Mouse (Mus musculus): ENCODE data around the gene Sectm1a. TPM values are rescaled to one million over a fixed set of nuclear protein-coding genes. Genes with fewer than 3 reads are reported as not detected.
"Not testable (repeated sequence)": the region's sequence is repeated elsewhere in the genome, so short reads cannot be mapped to it uniquely, and the experiment has no call there.

Gene Sectm1a
- total RNA-seq, 1 experiment from 2014 or later: not detected

GRCm38 (mm10) chr11:121058122-121058521 lies 22.9 kb downstream of the Sectm1a start:
- no peak for ATAC-seq (replicated peaks; ENCODE audit: insufficient number of reproducible peaks, low FRiP score, low TSS enrichment, poor library complexity, severe bottlenecking)

GRCm38 (mm10) chr11:121056536-121057236 lies 24.3 kb downstream of the Sectm1a start:
- ATAC-seq (replicated peaks; ENCODE audit: insufficient number of reproducible peaks, low FRiP score, low TSS enrichment, poor library complexity, severe bottlenecking): peak; percentile 85

GRCm38 (mm10) chr11:121053536-121053935 lies 27.5 kb downstream of the Sectm1a start:
- ATAC-seq (replicated peaks; ENCODE audit: insufficient number of reproducible peaks, low FRiP score, low TSS enrichment, poor library complexity, severe bottlenecking): peak; percentile 83

GRCm38 (mm10) chr11:121052387-121052786 lies 28.6 kb downstream of the Sectm1a start:
- ATAC-seq (replicated peaks; ENCODE audit: insufficient number of reproducible peaks, low FRiP score, low TSS enrichment, poor library complexity, severe bottlenecking): no peak

GRCm38 (mm10) chr11:121051793-121052192 lies 29.2 kb downstream of the Sectm1a start:
- ATAC-seq (replicated peaks; ENCODE audit: insufficient number of reproducible peaks, low FRiP score, low TSS enrichment, poor library complexity, severe bottlenecking): no peak

- no peak for ATAC-seq (replicated peaks; ENCODE audit: insufficient number of reproducible peaks, low FRiP score, low TSS enrichment, poor library complexity, severe bottlenecking)
These were observed 31.2 kb downstream of the Sectm1a start for GRCm38 (mm10) chr11:121049840-121050239.

- ATAC-seq (replicated peaks; ENCODE audit: insufficient number of reproducible peaks, low FRiP score, low TSS enrichment, poor library complexity, severe bottlenecking): no peak
These were observed 33.1 kb downstream of the Sectm1a start for GRCm38 (mm10) chr11:121047826-121048399.

- ATAC-seq (replicated peaks; ENCODE audit: insufficient number of reproducible peaks, low FRiP score, low TSS enrichment, poor library complexity, severe bottlenecking): no peak
These were observed 35.7 kb downstream of the Sectm1a start for GRCm38 (mm10) chr11:121045286-121045685.

GRCm38 (mm10) chr11:121043025-121043424 lies 38.0 kb downstream of the Sectm1a start:
- ATAC-seq (replicated peaks; ENCODE audit: insufficient number of reproducible peaks, low FRiP score, low TSS enrichment, poor library complexity, severe bottlenecking): not testable (repeated sequence)

- ATAC-seq (replicated peaks; ENCODE audit: insufficient number of reproducible peaks, low FRiP score, low TSS enrichment, poor library complexity, severe bottlenecking): no peak
These were observed 38.5 kb downstream of the Sectm1a start for GRCm38 (mm10) chr11:121042480-121042879.

GRCm38 (mm10) chr11:121041636-121042035 lies 39.4 kb downstream of the Sectm1a start:
- no peak for ATAC-seq (replicated peaks; ENCODE audit: insufficient number of reproducible peaks, low FRiP score, low TSS enrichment, poor library complexity, severe bottlenecking)

- ATAC-seq (replicated peaks; ENCODE audit: insufficient number of reproducible peaks, low FRiP score, low TSS enrichment, poor library complexity, severe bottlenecking): peak; percentile 74
These were observed 39.8 kb downstream of the Sectm1a start for GRCm38 (mm10) chr11:121041212-121041611.

GRCm38 (mm10) chr11:121039302-121039701 lies 41.7 kb downstream of the Sectm1a start, which contains the start of gene Cd7:
Gene Cd7 (minus strand): TSS chr11:121039418.
- 0 out of 2 replicates have a peak, but pooled peaks have one; percentile 12 for ATAC-seq (replicated peaks; ENCODE audit: insufficient number of reproducible peaks, low FRiP score, low TSS enrichment, poor library complexity, severe bottlenecking)

- no peak for ATAC-seq (replicated peaks; ENCODE audit: insufficient number of reproducible peaks, low FRiP score, low TSS enrichment, poor library complexity, severe bottlenecking)
These were observed 42.4 kb downstream of the Sectm1a start for GRCm38 (mm10) chr11:121038366-121039240.

GRCm38 (mm10) chr11:121033118-121033517 lies 47.9 kb downstream of the Sectm1a start:
- ATAC-seq (replicated peaks; ENCODE audit: insufficient number of reproducible peaks, low FRiP score, low TSS enrichment, poor library complexity, severe bottlenecking): no peak

GRCm38 (mm10) chr11:121027259-121027658 lies 53.8 kb downstream of the Sectm1a start:
- no peak for ATAC-seq (replicated peaks; ENCODE audit: insufficient number of reproducible peaks, low FRiP score, low TSS enrichment, poor library complexity, severe bottlenecking)

GRCm38 (mm10) chr11:121024163-121024562 lies 56.9 kb downstream of the Sectm1a start:
- no peak for ATAC-seq (replicated peaks; ENCODE audit: insufficient number of reproducible peaks, low FRiP score, low TSS enrichment, poor library complexity, severe bottlenecking)

GRCm38 (mm10) chr11:121019501-121019900 lies 61.5 kb downstream of the Sectm1a start:
- no peak for ATAC-seq (replicated peaks; ENCODE audit: insufficient number of reproducible peaks, low FRiP score, low TSS enrichment, poor library complexity, severe bottlenecking)

GRCm38 (mm10) chr11:121017703-121018102 lies 63.3 kb downstream of the Sectm1a start:
- ATAC-seq (replicated peaks; ENCODE audit: insufficient number of reproducible peaks, low FRiP score, low TSS enrichment, poor library complexity, severe bottlenecking): peak; percentile 65

Measured in monocyte, adult 5-6 weeks (primary cell).